12 mouse cellular contexts compared by ENCODE assay signal in genomic region chr12:80728814-80729213, GRCm38 (mm10). TPM values are rescaled to one million over a fixed set of nuclear protein-coding genes. Genes with fewer than 3 reads are reported as not detected.
DNase-seq lines count a peak whose midpoint lies in the region; ATAC-seq and TF ChIP-seq lines count a peak whose summit lies in the region.
"Had no signal": no experiment of that assay in that cellular context is flagged by ENCODE, and none has a peak within 500 bp of the region (broad histone marks: within the 10 kb centered on the region; RNA-seq: fewer than 3 reads in every experiment).

No protein-coding gene starts in this region.

- no peak for ATAC-seq in hindbrain, postnatal 0 days
- no peak for ATAC-seq in hindbrain, embryonic 14.5 days (ENCODE audit: low FRiP score)
- 0 out of 2 replicates have a peak, but pooled peaks have one; percentile 5 for ATAC-seq in midbrain, embryonic 11.5 days (ENCODE audit: low FRiP score)
- no peak for ATAC-seq in midbrain, embryonic 13.5 days

- TF ChIP-seq CTCF in hindbrain, postnatal 0 days (IDR thresholded peaks at IDR 0.05; ENCODE audit: low read depth): peak; percentile 67

- H3K4me3 ChIP-seq in hindbrain, postnatal 0 days (ENCODE audit: low read length): no peak overlapping the region
- no peak overlapping the region for H3K4me3 ChIP-seq in hindbrain, embryonic 14.5 days (replicated peaks; ENCODE audit: low read length)
- no peak overlapping the region for H3K4me3 ChIP-seq in midbrain, embryonic 11.5 days (ENCODE audit: low read depth, low read length)
- H3K4me3 ChIP-seq in midbrain, embryonic 13.5 days (replicated peaks): no peak overlapping the region

- 44% methylated on average over 2 of the region's 2 CpGs for WGBS in hindbrain, postnatal 0 days
- WGBS in hindbrain, embryonic 14.5 days: 57% methylated on average over 2 of the region's 2 CpGs
- 55% methylated on average over 2 of the region's 2 CpGs for WGBS in midbrain, embryonic 11.5 days
- 56% methylated on average over 2 of the region's 2 CpGs for WGBS in midbrain, embryonic 13.5 days

- H3K27ac ChIP-seq in hindbrain, postnatal 0 days: no peak overlapping the region
- H3K27ac ChIP-seq in hindbrain, embryonic 14.5 days: no peak overlapping the region
- no peak overlapping the region for H3K27ac ChIP-seq in midbrain, embryonic 11.5 days (ENCODE audit: low read depth, low read length)
- H3K27ac ChIP-seq in midbrain, embryonic 13.5 days: no peak overlapping the region
- H3K27ac ChIP-seq: macrophage had no signal

- no peaks in the 10 kb centered on the region for H3K4me1 ChIP-seq in hindbrain, postnatal 0 days (ENCODE audit: insufficient read depth, low read length)
- no peaks in the 10 kb centered on the region for H3K4me1 ChIP-seq in hindbrain, embryonic 14.5 days (replicated peaks; ENCODE audit: control insufficient read depth, insufficient read depth, low read length)
- no peaks in the 10 kb centered on the region for H3K4me1 ChIP-seq in midbrain, embryonic 11.5 days (ENCODE audit: control insufficient read depth, insufficient read depth, low read length)
- H3K4me1 ChIP-seq in midbrain, embryonic 13.5 days (replicated peaks): no peaks in the 10 kb centered on the region

- H3K4me2 ChIP-seq in hindbrain, postnatal 0 days (ENCODE audit: low read depth, low read length): no peak overlapping the region
- H3K4me2 ChIP-seq in hindbrain, embryonic 14.5 days (replicated peaks): no peak overlapping the region
- no peak overlapping the region for H3K4me2 ChIP-seq in midbrain, embryonic 11.5 days
- no peak overlapping the region for H3K4me2 ChIP-seq in midbrain, embryonic 13.5 days (replicated peaks)

- no peak overlapping the region for H3K9ac ChIP-seq in hindbrain, postnatal 0 days (replicated peaks; ENCODE audit: low read length)
- H3K9ac ChIP-seq in hindbrain, embryonic 14.5 days: no peak overlapping the region
- H3K9ac ChIP-seq in midbrain, embryonic 11.5 days (ENCODE audit: low read length): no peak overlapping the region
- H3K9ac ChIP-seq in midbrain, embryonic 13.5 days (replicated peaks): no peak overlapping the region

- H3K36me3 ChIP-seq in hindbrain, postnatal 0 days (ENCODE audit: insufficient read depth, low read length): no peaks in the 10 kb centered on the region
- H3K36me3 ChIP-seq in hindbrain, embryonic 14.5 days (replicated peaks; ENCODE audit: control insufficient read depth, insufficient read depth): no peaks in the 10 kb centered on the region
- H3K36me3 ChIP-seq in midbrain, embryonic 11.5 days (ENCODE audit: control insufficient read depth, insufficient read depth, low read length): no peaks in the 10 kb centered on the region
- H3K36me3 ChIP-seq in midbrain, embryonic 13.5 days: no peaks in the 10 kb centered on the region

- no peaks in the 10 kb centered on the region for H3K9me3 ChIP-seq in hindbrain, postnatal 0 days (ENCODE audit: low read length)
- no peaks in the 10 kb centered on the region for H3K9me3 ChIP-seq in hindbrain, embryonic 14.5 days (ENCODE audit: control insufficient read depth, low read length)
- no peaks in the 10 kb centered on the region; the same call in 1 of the 2 replicates for H3K9me3 ChIP-seq in midbrain, embryonic 11.5 days (ENCODE audit: control insufficient read depth, low read length)
- H3K9me3 ChIP-seq in midbrain, embryonic 13.5 days: no peaks in the 10 kb centered on the region

- no peaks in the 10 kb centered on the region for H3K27me3 ChIP-seq in hindbrain, postnatal 0 days (ENCODE audit: insufficient read depth, low read length)
- H3K27me3 ChIP-seq in hindbrain, embryonic 14.5 days (ENCODE audit: control insufficient read depth, insufficient read depth, low read length): no peaks in the 10 kb centered on the region
- H3K27me3 ChIP-seq in midbrain, embryonic 11.5 days (ENCODE audit: control insufficient read depth, insufficient read depth, low read length): no peaks in the 10 kb centered on the region
- H3K27me3 ChIP-seq in midbrain, embryonic 13.5 days: peaks cover 5% of the 10 kb centered on the region; the same call in 1 of the 2 replicates

- peak; percentile 49 for DNase-seq in hindbrain, postnatal 0 days (ENCODE audit: low spot score)
- DNase-seq in hindbrain, embryonic 14.5 days (ENCODE audit: low spot score): no peak
- DNase-seq in midbrain, embryonic 11.5 days (ENCODE audit: low spot score, missing footprints): no peak
- DNase-seq in NIH3T3 (ENCODE audit: low read depth): peak; percentile 31
- peak; percentile 63 for DNase-seq in retina, embryonic 14.5 days (ENCODE audit: low spot score)
- no peak for DNase-seq in yolk sac, embryonic 10.5 days (ENCODE audit: low spot score)
- no peak for DNase-seq in thymus, postnatal 0 days (ENCODE audit: low spot score)
- DNase-seq: cerebellum, postnatal 36 days; heart, adult 11 months; right cerebral cortex, postnatal 4 days had no signal

RNA-seq across cellular contexts. Expression of gene Ccdc177, which starts 31.7 kb away (rescaled TPM):
- 18.6 and 23.7 TPM in 2 replicates for total RNA-seq in hindbrain, postnatal 0 days (2014; rRNA removed)
- polyA plus RNA-seq in hindbrain, postnatal 0 days (2015; fragmentation: Nextera tagmentation; extraction: Ambion mirVana): 1.8 and 2.0 TPM in 2 replicates
- 4.6 and 5.2 TPM in 2 replicates for polyA plus RNA-seq in hindbrain, embryonic 14.5 days (2014; fragmentation: Nextera tagmentation; extraction: Ambion mirVana)
- 4.9 and 5.3 TPM in 2 replicates for polyA plus RNA-seq in midbrain, embryonic 11.5 days (2014; fragmentation: Nextera tagmentation; extraction: Ambion mirVana)
- 5.5 and 6.6 TPM in 2 replicates for polyA plus RNA-seq in midbrain, embryonic 13.5 days (2015; fragmentation: Nextera tagmentation; extraction: Ambion mirVana)
- 0.03 TPM in 1 of 2 replicates, not detected in the other for polyA plus RNA-seq in thymus, postnatal 0 days (2015; fragmentation: Nextera tagmentation; extraction: Ambion mirVana)
- polyA plus RNA-seq: macrophage had no signal

RNA-seq across cellular contexts. Expression of gene Plekhd1, which starts 36.4 kb away (rescaled TPM):
- total RNA-seq in hindbrain, postnatal 0 days (2014; rRNA removed): 7.1 and 9.8 TPM in 2 replicates
- 6.6 and 7.2 TPM in 2 replicates for polyA plus RNA-seq in hindbrain, postnatal 0 days (2015; fragmentation: Nextera tagmentation; extraction: Ambion mirVana)
- polyA plus RNA-seq in hindbrain, embryonic 14.5 days (2014; fragmentation: Nextera tagmentation; extraction: Ambion mirVana): 3.5 and 5.9 TPM in 2 replicates
- 1.1 and 1.4 TPM in 2 replicates for polyA plus RNA-seq in midbrain, embryonic 11.5 days (2014; fragmentation: Nextera tagmentation; extraction: Ambion mirVana)
- 3.6 and 4.0 TPM in 2 replicates for polyA plus RNA-seq in midbrain, embryonic 13.5 days (2015; fragmentation: Nextera tagmentation; extraction: Ambion mirVana)
- polyA plus RNA-seq in thymus, postnatal 0 days (2015; fragmentation: Nextera tagmentation; extraction: Ambion mirVana): 0.08 and 0.16 TPM in 2 replicates
- polyA plus RNA-seq: macrophage had no signal

Comparison
In these comparisons a context has a peak if more than half of its experiments do, and no peak if none do; other contexts are left out.
1. DNase-seq: peak in hindbrain, postnatal 0 days (single experiment), NIH3T3 (single experiment) and retina, embryonic 14.5 days (single experiment); none in hindbrain, embryonic 14.5 days (single experiment), midbrain, embryonic 11.5 days (single experiment), yolk sac, embryonic 10.5 days (single experiment) and thymus, postnatal 0 days (single experiment).